Mouse (Mus musculus): ENCODE data around the gene Cd5. TPM values are rescaled to one million over a fixed set of nuclear protein-coding genes. Genes with fewer than 3 reads are reported as not detected.

Cd5 gene
- polyA plus RNA-seq, 1 experiment from 2014 or later: 3.3 TPM

DNA sequence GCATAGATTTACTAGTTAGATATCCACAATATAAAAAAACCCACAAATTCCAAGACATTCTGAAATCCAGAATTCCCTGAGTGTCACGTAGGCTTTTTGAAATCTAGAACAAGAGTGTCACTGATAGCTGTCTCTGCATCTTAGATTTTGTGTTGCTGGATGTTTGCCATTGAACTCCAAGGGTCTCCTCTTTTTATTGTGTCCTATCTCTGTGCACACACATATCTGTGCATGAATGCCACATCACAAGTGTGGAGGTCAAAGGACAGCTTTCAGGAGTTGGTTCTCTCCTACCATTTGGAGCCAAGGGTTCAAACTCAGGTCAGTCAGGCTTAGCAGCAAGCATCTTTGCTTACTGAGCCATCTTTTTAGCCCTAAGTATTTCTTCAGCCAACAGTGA lies 30.9 kb downstream of the Cd5 start:
- H3K36me3 ChIP-seq (ENCODE audit: control insufficient read depth, insufficient read depth, low read length): peaks cover 21% of the 10 kb centered on the region
- no peaks in the 10 kb centered on the region for H3K27me3 ChIP-seq (ENCODE audit: control insufficient read depth, insufficient read depth, low read length)
- no peak overlapping the region for H3K4me2 ChIP-seq (ENCODE audit: low read depth, low read length)
- H3K4me3 ChIP-seq (replicated peaks; ENCODE audit: low read length): no peak overlapping the region
- H3K4me1 ChIP-seq (ENCODE audit: control insufficient read depth, insufficient read depth, low read length): peaks cover 18% of the 10 kb centered on the region
- ATAC-seq (ENCODE audit: insufficient read depth, low FRiP score): no peak
- no peaks in the 10 kb centered on the region for H3K9me3 ChIP-seq (replicated peaks; ENCODE audit: control insufficient read depth, low read length)
- WGBS: 92% methylated on average over 1 of the region's 1 CpGs
- no peak overlapping the region for H3K9ac ChIP-seq (ENCODE audit: low read length)
- no peak overlapping the region for H3K27ac ChIP-seq (ENCODE audit: low read length)

DNA sequence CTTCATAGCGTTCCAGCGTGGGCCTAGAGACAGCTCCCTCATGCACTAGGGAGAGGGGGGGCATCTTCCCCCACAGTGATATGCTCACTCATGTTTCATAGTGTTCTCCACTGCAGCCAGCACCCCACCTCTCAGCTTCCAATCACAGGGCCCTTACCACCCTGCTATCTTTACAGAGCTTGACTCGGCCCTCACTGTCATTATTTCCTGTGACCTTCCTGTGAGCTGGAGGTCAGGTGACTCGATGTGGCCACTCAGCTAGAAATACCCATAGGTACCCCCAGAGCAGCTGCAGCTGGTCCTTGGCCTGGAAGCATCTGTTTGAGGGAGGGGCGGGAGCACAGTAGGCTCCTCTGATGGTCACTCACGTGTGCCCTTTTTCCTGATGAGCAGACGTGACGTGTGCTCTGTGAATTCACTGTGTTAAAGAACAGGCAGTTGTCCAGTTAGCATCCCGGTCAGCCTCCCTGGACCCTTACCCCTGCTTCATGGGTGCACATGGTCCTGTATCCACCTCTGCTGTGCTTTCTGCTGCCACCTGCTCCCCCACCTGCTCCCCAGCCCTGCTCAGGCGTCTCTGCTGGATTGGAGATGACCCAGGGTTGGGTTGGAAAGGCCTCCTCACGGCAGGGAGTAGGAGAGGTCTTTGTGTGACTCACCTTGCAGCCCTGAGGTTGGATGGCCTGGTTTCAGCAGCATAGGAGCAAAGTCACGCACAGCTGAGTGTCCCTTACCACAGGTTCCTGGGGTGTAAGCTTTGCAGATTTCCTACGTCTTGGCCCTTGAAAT lies 31.5 kb downstream of the Cd5 start:
- WGBS: 76% methylated on average over 13 of the region's 13 CpGs
- no peak overlapping the region for H3K9ac ChIP-seq (ENCODE audit: low read length)
- peaks cover 24% of the 10 kb centered on the region for H3K4me1 ChIP-seq (ENCODE audit: control insufficient read depth, insufficient read depth, low read length)
- H3K27me3 ChIP-seq (ENCODE audit: control insufficient read depth, insufficient read depth, low read length): no peaks in the 10 kb centered on the region
- no peaks in the 10 kb centered on the region for H3K9me3 ChIP-seq (replicated peaks; ENCODE audit: control insufficient read depth, low read length)
- no peak overlapping the region for H3K4me2 ChIP-seq (ENCODE audit: low read depth, low read length)
- H3K27ac ChIP-seq (ENCODE audit: low read length): no peak overlapping the region
- no peak for ATAC-seq (ENCODE audit: insufficient read depth, low FRiP score)
- no peak overlapping the region for H3K4me3 ChIP-seq (replicated peaks; ENCODE audit: low read length)
- peaks cover 19% of the 10 kb centered on the region for H3K36me3 ChIP-seq (ENCODE audit: control insufficient read depth, insufficient read depth, low read length)

DNA sequence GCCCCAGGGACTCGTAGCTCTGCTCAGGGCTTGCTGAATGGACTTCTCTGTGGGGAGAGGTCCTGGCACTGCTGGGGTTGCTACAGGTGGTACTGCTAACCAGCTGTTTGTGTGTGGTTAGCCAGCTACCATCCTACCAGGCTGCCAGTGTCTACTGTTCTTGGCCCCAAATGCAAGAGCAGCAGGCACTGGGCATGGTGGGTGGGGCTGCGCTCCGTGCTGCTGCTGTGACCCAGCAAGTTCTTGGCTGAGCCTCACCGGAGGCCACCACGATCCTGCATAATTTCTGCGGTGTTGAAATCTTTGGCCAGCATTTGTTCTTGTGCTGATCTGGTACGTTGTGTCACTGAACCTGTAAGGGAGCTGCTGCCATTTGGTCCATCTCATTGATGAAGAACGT lies 35.3 kb downstream of the Cd5 start:
- 80% methylated on average over 8 of the region's 8 CpGs for WGBS
- Histone ChIP-seq H3K27me3 (ENCODE audit: control insufficient read depth, insufficient read depth, low read length) (no peaks in the 10 kb centered on the region), H3K36me3 (ENCODE audit: control insufficient read depth, insufficient read depth, low read length) (no peaks in the 10 kb centered on the region), H3K27ac (ENCODE audit: low read length) (peak overlapping the region; percentile 49), H3K4me3 (replicated peaks; ENCODE audit: low read length) (no peak overlapping the region), H3K9me3 (replicated peaks; ENCODE audit: control insufficient read depth, low read length) (no peaks in the 10 kb centered on the region), H3K9ac (ENCODE audit: low read length) (no peak overlapping the region), H3K4me2 (ENCODE audit: low read depth, low read length) (no peak overlapping the region), H3K4me1 (ENCODE audit: control insufficient read depth, insufficient read depth, low read length) (peaks cover 52% of the 10 kb centered on the region)
- ATAC-seq (ENCODE audit: insufficient read depth, low FRiP score): no peak

DNA sequence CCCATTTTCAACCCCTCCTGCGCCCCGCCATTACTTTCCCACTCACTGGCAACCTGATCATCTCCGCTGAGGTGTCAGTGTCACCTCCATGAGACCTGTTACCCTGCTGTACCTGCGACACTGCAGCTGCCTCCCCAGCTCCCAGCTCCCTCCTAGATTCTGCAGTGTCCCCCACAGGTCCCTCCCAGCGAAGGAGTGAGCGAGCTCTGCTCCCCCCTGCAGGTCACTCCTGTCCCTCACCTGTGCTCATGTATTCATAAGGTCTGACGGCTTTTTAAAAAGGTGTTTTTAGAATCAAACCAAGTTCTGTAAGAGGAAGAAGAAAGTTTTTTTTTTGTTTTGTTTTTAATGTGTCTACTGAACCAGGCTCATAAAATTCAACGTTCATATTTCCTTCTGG lies 36.7 kb downstream of the Cd5 start:
- no peaks in the 10 kb centered on the region for H3K9me3 ChIP-seq (replicated peaks; ENCODE audit: control insufficient read depth, low read length)
- no peak overlapping the region for H3K4me2 ChIP-seq (ENCODE audit: low read depth, low read length)
- WGBS: 80% methylated on average over 8 of the region's 8 CpGs
- no peaks in the 10 kb centered on the region for H3K27me3 ChIP-seq (ENCODE audit: control insufficient read depth, insufficient read depth, low read length)
- H3K4me1 ChIP-seq (ENCODE audit: control insufficient read depth, insufficient read depth, low read length): peaks cover 65% of the 10 kb centered on the region
- H3K4me3 ChIP-seq (replicated peaks; ENCODE audit: low read length): no peak overlapping the region
- no peak for ATAC-seq (ENCODE audit: insufficient read depth, low FRiP score)
- no peaks in the 10 kb centered on the region for H3K36me3 ChIP-seq (ENCODE audit: control insufficient read depth, insufficient read depth, low read length)
- peak overlapping the region; percentile 49 for H3K27ac ChIP-seq (ENCODE audit: low read length)
- H3K9ac ChIP-seq (ENCODE audit: low read length): peak overlapping the region; percentile 27; the same call in 1 of the 2 replicates

DNA sequence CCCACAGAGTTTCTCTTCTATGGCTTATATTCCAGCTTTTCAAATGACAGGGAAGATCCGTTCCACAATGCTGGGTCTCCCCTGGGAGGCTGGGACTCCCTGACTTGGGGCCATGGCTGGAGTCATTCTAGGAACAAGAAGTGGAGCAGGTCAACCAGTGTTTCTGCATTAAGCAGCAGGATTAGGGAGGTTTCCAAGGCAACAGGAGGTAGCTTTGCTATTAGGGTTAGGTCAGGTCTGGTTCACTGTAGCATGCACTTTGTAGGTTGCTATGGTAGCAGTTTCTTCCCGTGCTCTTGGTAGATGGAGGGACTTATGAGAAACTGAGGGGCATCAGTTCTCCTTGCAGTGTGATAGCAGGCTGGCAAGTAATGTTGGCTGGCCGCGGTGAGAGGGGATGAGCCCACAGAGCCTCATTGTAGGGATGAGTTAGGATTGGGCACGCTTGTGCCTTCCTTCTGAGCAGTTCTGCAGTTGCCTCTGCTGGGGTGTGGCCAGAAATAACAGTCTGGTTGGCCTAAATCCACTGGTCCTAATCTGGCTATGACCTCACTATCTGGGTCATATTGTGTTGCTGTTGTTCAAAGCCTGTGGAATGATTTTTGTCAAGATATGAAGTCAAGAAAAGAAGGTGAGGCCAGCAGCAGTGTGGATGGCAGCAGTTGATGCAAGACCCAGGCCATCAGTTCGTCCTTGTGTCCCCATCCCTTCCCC lies 37.6 kb downstream of the Cd5 start:
- peak overlapping the region; percentile 27; the same call in 1 of the 2 replicates for H3K9ac ChIP-seq (ENCODE audit: low read length)
- no peaks in the 10 kb centered on the region for H3K27me3 ChIP-seq (ENCODE audit: control insufficient read depth, insufficient read depth, low read length)
- H3K4me1 ChIP-seq (ENCODE audit: control insufficient read depth, insufficient read depth, low read length): peaks cover 68% of the 10 kb centered on the region
- peak overlapping the region; percentile 94 for H3K27ac ChIP-seq (ENCODE audit: low read length)
- no peaks in the 10 kb centered on the region for H3K36me3 ChIP-seq (ENCODE audit: control insufficient read depth, insufficient read depth, low read length)
- WGBS: 75% methylated on average over 6 of the region's 6 CpGs
- H3K4me3 ChIP-seq (replicated peaks; ENCODE audit: low read length): no peak overlapping the region
- H3K9me3 ChIP-seq (replicated peaks; ENCODE audit: control insufficient read depth, low read length): no peaks in the 10 kb centered on the region
- no peak overlapping the region for H3K4me2 ChIP-seq (ENCODE audit: low read depth, low read length)
- no peak for ATAC-seq (ENCODE audit: insufficient read depth, low FRiP score)

DNA sequence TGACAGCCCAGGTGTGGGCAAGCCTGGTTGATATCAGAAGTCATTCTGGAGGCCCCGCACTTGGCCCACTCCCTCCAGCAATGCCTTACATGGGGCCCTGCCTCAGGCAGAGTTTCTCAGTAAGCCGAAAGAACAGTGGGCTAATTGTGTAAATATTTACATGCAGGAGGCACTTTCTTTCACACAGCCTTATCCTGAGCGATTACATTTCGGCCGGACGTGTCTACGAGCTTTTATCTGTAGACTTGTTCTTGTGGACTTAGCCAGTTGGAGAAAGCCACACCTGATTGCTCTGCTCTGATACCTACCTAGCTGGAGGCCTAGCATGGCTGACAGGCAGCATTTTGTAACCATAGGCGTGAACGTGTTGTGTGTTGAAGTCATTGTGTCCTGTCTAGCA lies 39.0 kb downstream of the Cd5 start:
- H3K36me3 ChIP-seq (ENCODE audit: control insufficient read depth, insufficient read depth, low read length): no peaks in the 10 kb centered on the region
- no peaks in the 10 kb centered on the region for H3K27me3 ChIP-seq (ENCODE audit: control insufficient read depth, insufficient read depth, low read length)
- no peaks in the 10 kb centered on the region for H3K9me3 ChIP-seq (replicated peaks; ENCODE audit: control insufficient read depth, low read length)
- H3K4me3 ChIP-seq (replicated peaks; ENCODE audit: low read length): 0 out of 2 replicates have a peak overlapping the region, but pooled peaks have one; percentile 7
- 26% methylated on average over 9 of the region's 9 CpGs for WGBS
- peak overlapping the region; percentile 66 for H3K9ac ChIP-seq (ENCODE audit: low read length)
- peak overlapping the region; percentile 94 for H3K27ac ChIP-seq (ENCODE audit: low read length)
- ATAC-seq (ENCODE audit: insufficient read depth, low FRiP score): peak; percentile 92
- H3K4me2 ChIP-seq (ENCODE audit: low read depth, low read length): peak overlapping the region; percentile 39
- peaks cover 76% of the 10 kb centered on the region for H3K4me1 ChIP-seq (ENCODE audit: control insufficient read depth, insufficient read depth, low read length)

DNA sequence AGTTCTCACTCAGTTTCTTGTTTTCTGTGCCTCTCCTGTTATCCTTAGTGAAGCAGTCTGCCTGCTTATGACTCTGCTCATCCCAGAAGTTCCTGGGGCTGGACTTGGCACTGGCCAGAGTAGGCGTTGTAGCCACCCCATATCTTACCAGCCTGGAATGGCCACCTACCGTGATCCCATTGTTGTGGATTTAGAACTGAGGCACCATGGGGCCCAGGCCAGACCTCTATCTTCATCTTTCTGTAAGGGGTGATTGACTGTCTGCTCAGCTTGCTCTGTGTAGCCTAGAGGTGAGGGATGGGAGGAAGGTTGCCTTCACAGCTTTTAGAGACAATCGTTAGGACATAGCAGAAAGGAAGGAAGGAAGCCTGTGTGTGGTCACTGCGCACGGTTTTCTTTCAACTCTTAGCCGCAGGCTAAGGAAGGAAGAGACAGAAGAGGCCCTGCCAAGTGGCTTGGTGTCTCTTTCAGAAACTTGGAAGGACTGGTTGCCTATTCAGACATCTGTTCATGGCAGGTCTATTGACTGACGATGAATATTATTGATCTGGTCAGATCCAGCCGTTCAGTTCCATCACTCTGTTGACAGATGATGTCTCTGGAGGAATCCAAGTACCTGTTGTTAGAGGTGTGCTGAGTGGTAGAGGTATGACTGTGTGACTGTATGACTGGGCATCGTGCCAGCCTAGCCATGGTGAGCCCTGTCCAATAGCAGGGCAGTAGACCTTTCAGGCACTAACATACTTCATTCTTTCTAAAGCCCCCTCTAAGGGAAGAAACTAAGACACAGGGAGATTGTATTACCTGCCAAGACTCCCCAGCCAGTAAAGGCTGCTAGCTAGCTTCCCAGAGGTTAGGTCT lies 40.4 kb downstream of the Cd5 start:
- Histone ChIP-seq H3K4me1 (ENCODE audit: control insufficient read depth, insufficient read depth, low read length) (peaks cover 78% of the 10 kb centered on the region), H3K36me3 (ENCODE audit: control insufficient read depth, insufficient read depth, low read length) (no peaks in the 10 kb centered on the region), H3K4me2 (ENCODE audit: low read depth, low read length) (0 out of 2 replicates have a peak overlapping the region, but pooled peaks have one; percentile 39), H3K4me3 (replicated peaks; ENCODE audit: low read length) (no peak overlapping the region), H3K27ac (ENCODE audit: low read length) (peak overlapping the region; percentile 94), H3K27me3 (ENCODE audit: control insufficient read depth, insufficient read depth, low read length) (no peaks in the 10 kb centered on the region), H3K9ac (ENCODE audit: low read length) (peak overlapping the region; percentile 66; the same call in 1 of the 2 replicates), H3K9me3 (replicated peaks; ENCODE audit: control insufficient read depth, low read length) (no peaks in the 10 kb centered on the region)
- WGBS: 58% methylated on average over 9 of the region's 9 CpGs
- ATAC-seq (ENCODE audit: insufficient read depth, low FRiP score): 0 out of 2 replicates have a peak, but pooled peaks have one; percentile 23

DNA sequence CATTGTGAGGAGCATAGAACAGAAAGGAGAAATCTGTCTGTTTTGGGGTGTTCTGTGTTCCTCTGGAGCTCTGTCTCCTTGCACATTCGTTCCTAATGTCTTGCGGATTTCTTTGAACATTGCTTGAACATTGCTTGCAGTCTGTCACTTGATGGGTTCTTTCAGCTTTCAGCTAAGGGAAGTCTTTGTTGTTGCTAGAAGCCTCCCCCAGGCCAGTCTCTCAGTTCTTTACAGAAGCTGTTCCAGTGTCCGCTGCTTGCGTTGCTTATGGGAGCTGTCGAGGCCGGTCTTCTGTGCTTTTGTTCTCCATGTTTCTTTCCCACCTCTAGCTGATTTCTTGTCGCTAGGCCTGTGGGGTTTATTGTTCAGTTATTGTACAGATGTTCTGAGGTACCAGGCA lies 43.0 kb downstream of the Cd5 start:
- 57% methylated on average over 7 of the region's 7 CpGs for WGBS
- peak overlapping the region; percentile 3 for H3K9ac ChIP-seq (ENCODE audit: low read length)
- no peaks in the 10 kb centered on the region for H3K27me3 ChIP-seq (ENCODE audit: control insufficient read depth, insufficient read depth, low read length)
- ATAC-seq (ENCODE audit: insufficient read depth, low FRiP score): no peak
- no peak overlapping the region for H3K4me2 ChIP-seq (ENCODE audit: low read depth, low read length)
- peaks cover 64% of the 10 kb centered on the region for H3K4me1 ChIP-seq (ENCODE audit: control insufficient read depth, insufficient read depth, low read length)
- H3K4me3 ChIP-seq (replicated peaks; ENCODE audit: low read length): no peak overlapping the region
- H3K9me3 ChIP-seq (replicated peaks; ENCODE audit: control insufficient read depth, low read length): no peaks in the 10 kb centered on the region
- H3K27ac ChIP-seq (ENCODE audit: low read length): peak overlapping the region; percentile 26
- no peaks in the 10 kb centered on the region for H3K36me3 ChIP-seq (ENCODE audit: control insufficient read depth, insufficient read depth, low read length)

Measured in stomach, embryonic 16.5 days (tissue).